Mouse (Mus musculus) liver, postnatal 0 days (tissue): Measurements from ENCODE around the gene Rasa2.

Source experiments
- CTCF ChIP-seq: sonication (generic); IDR thresholded peaks from 2 replicates; pipeline ENCODE4 v1.5.1; 2016; ENCODE audit warnings: antibody characterized with exemption, low read depth
- EP300 ChIP-seq: IDR thresholded peaks from 2 replicates; pipeline ENCODE4 v1.6.1; 2016; ENCODE audit warnings: antibody characterized with exemption, low read depth, mild to moderate bottlenecking

GRCm38 (mm10) chr9:96501217-96501616 lies 130.2 kb downstream of the Rasa2 start:
- TF ChIP-seq CTCF (no peak), EP300 (no peak)
